Mouse (Mus musculus) MN1 (cell line): Measurements from ENCODE around the gene Kcng3.
A peak's percentile ranks its signal among the peaks of the same experiment; 100 is the strongest.

Experiments used
- DNase-seq: peaks from one replicate; pipeline ENCODE4 v3.0.0-alpha.2; 2016; ENCODE audit warnings: low spot score

Kcng3 gene

GRCm38 (mm10) chr17:83631783-83632652 is at the start of gene Kcng3:
TSS of gene Kcng3 (minus strand) at chr17:83631895.
- DNase-seq: no peak

GRCm38 (mm10) chr17:83677370-83677769 is 45.7 kb upstream of the Kcng3 start:
- DNase-seq: no peak

DNA sequence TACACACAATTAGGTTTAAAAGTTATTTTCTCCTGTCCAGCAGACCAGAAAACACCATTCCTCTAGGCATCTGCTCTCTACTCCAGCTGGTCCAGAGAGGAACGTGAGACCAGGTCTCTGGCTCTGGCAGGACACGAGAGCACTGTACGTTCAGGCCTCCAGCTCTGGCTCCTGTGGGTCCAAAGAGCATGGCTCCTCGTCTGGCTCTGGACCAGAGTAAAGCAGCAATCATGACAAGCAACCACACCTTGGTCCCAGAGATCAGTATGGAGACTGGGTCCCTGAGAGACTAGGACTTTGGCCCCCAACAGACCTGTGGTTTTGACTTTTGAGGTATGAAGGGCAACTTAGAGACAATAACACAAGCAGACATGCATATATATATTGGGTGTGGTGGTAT is 41.0 kb upstream of the Kcng3 start:
- DNase-seq: no peak

GRCm38 (mm10) chr17:83667934-83668690 is 36.4 kb upstream of the Kcng3 start:
- DNase-seq: no peak

- DNase-seq: no peak
Measured at GRCm38 (mm10) chr17:83666597-83667287, 35.0 kb upstream of the Kcng3 start.

- DNase-seq: no peak
Measured at GRCm38 (mm10) chr17:83664761-83665160, 33.1 kb upstream of the Kcng3 start.

- DNase-seq: no peak
Measured at GRCm38 (mm10) chr17:83658943-83659342, 27.2 kb upstream of the Kcng3 start.

DNA sequence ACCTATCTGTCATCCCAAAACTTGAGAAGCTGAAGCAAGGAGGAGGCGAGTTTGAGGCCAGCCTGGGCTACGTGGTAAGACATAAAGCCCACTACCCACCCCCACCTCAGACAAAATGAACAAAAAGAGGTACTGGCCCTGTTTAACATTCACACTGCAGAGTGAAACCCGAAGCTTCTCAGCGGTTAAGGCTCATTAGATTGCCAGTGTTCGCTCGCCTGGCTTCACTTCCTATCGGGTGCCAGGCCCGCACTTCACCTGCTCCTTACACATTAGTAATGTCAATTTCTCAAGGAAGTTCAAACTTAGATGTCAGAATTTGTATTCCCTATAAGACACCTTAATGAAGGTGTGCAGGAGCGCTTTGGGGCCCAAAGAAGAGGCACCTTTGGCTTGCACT is 25.7 kb upstream of the Kcng3 start:
- no peak for DNase-seq

DNA sequence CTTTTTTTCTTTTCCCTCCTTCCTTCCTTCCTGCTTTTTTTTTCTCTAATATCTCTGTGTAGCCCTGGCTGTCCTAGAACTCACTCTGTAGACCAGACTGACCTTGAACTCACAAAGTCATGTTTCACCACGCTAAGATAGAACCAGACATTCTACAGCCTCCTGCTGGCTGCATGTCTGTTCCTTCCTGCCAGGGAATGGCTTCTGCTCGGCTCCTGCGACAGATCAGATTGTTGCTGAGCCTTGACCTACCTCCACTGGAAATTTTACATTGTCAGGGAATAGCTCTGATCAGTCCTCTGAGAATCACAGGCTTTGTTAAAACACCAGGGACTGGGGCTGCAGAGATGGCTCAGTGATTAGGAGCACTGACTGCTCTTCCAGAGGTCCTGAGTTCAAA is 24.0 kb upstream of the Kcng3 start:
- no peak for DNase-seq

- no peak for DNase-seq
Measured at GRCm38 (mm10) chr17:83654651-83655136, 23.0 kb upstream of the Kcng3 start.

GRCm38 (mm10) chr17:83653635-83654034 is 21.9 kb upstream of the Kcng3 start:
- DNase-seq: no peak

- DNase-seq: no peak
Measured at GRCm38 (mm10) chr17:83650932-83651682, 19.4 kb upstream of the Kcng3 start.

DNA sequence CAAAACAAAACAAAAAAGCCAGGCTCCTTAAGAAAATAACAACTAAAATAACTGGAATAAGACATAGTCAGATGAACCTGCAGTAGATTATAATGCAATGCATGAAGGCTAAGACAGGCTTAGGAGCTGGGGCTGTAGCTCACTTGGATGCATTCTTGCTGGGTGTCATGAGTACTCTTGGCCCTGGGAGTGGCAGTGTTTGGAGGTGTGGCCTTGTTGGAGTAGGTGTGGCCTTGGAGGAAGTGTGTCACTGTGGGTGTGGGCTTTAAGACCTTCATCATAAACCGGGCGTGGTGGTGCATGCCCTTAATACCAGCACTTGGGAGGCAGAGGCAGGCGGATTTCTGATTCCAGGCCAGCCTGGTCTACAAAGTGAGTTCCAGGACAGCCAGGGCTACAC is 18.3 kb upstream of the Kcng3 start:
- no peak for DNase-seq

GRCm38 (mm10) chr17:83647413-83647812 is 15.7 kb upstream of the Kcng3 start:
- DNase-seq: no peak

DNA sequence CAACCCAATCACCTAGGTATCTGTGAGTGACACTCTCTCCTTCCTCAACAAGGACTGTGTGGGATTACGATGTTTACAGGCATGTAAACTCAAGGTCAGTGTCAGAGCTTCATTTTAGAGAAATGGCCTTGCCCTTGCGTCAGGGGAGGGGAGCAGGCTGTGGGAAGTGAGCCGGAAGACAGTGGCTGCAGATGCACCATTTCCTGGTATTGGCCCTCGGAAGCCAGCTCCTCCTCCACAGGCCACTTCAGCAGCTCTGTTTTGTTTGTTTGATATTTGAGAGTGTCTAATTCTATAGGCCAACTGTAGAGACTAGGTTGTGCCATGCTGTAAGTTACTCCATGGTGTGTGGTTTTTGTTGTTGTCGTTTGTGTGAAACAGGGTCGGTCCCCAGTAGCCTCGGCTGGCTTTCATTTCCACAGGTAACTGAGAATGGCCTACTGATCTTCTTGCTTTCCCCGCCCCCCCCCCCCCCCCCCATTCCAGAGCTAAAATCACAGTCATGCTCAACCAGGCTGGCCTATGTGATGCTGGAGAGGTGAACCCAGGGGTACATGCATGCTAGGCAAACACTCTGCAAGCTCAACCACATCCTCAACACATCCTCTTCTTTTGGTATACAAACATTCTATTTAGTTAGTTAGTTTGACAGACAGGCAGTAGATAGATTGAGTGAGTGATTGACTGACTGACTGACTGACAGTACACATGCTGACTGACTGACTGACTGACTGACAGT is 14.9 kb upstream of the Kcng3 start:
- DNase-seq: no peak

- DNase-seq: peak; percentile 66
Measured at GRCm38 (mm10) chr17:83645226-83645808, 13.6 kb upstream of the Kcng3 start.

GRCm38 (mm10) chr17:83637393-83637792 is 5.7 kb upstream of the Kcng3 start:
- peak; percentile 29 for DNase-seq

DNA sequence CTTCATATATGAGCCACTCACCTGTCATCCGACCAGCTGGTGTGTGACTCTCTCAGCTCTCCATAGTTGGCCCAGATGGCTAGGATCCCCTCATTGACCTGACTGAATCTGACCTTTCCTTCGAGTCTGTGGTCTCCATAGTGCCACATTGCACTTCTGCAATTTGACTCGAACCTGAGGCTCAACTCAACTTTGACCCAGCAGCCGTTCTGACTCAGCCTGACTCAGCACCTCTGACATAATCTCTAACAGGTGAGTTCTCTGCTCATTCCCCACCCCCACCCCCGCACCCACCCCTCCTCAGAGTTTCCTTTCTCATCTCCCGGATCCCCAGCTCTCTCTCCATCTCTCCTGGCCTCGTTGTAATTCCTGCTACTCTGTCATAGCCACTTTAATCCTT is 4.7 kb upstream of the Kcng3 start:
- DNase-seq: no peak

- peak; percentile 83 for DNase-seq
Measured at GRCm38 (mm10) chr17:83632653-83633570, 1.2 kb upstream of the Kcng3 start.
